Mouse (Mus musculus): ENCODE measurements at regions not wholly inside any gene's neighbourhood (a gene's known extent, or its start where the extent isn't known, plus 50 kb on each side); places are given as distances from the start of the nearest gene placed in this dataset.

DNA sequence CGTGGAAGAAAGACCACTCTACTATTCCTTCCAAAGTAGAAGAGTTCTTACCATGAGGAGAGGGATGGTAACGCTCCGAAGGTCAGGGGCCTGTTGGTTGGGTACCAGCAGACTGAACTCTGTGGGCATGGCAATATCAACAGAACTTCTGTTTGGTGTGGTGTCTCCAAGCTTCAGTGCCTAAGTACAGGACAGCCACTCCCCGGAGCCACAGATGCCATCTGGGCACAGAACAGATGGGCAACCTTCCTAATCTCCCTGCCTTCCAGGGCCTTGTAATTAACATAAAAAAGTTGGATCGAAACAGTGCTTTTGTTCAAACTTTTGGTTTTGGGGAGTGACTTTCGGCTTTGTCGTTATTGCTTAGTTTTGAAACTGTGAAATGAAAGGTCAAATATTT lies 116.6 kb upstream of the Map3k1 start:
- no peak overlapping the region for H3K4me3 ChIP-seq (ENCODE audit: insufficient read depth, low read length)
- peaks cover 13% of the 10 kb centered on the region for H3K4me1 ChIP-seq (ENCODE audit: control insufficient read depth, insufficient read depth, low read length)
- H3K27ac ChIP-seq (ENCODE audit: insufficient read depth, low read depth, low read length), result no peak overlapping the region
- no peak for TF ChIP-seq CTCF (IDR thresholded peaks at IDR 0.05; ENCODE audit: low read depth, low read length)
- no peak for TF ChIP-seq POLR2A (IDR thresholded peaks at IDR 0.05; ENCODE audit: borderline replicate concordance, low read depth, low read length)

DNA sequence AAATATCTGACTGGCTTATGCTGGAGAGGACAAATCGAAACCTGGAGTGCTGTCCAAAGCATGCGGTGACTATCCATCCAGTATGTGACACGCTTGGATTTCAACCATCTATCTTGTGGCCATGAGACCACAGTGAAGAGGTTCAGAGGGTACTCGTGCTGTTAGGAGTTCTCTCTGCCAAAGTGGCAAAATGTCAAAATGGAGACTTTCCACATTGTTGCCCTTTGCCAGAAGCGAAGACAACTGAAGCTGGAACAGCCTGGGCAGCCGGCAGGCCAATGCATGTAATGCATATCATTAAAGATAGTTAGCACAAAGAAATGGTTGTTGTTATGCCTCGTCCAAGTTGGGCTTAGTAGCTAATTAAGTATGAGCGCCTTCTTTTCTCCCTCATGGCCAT lies 118.0 kb upstream of the Map3k1 start:
- H3K27ac ChIP-seq (ENCODE audit: insufficient read depth, low read depth, low read length), result no peak overlapping the region
- no peak overlapping the region for H3K4me3 ChIP-seq (ENCODE audit: insufficient read depth, low read length)
- peaks cover 24% of the 10 kb centered on the region for H3K4me1 ChIP-seq (ENCODE audit: control insufficient read depth, insufficient read depth, low read length)
- TF ChIP-seq CTCF (IDR thresholded peaks at IDR 0.05; ENCODE audit: low read depth, low read length), result no peak
- no peak for TF ChIP-seq POLR2A (IDR thresholded peaks at IDR 0.05; ENCODE audit: borderline replicate concordance, low read depth, low read length)

DNA sequence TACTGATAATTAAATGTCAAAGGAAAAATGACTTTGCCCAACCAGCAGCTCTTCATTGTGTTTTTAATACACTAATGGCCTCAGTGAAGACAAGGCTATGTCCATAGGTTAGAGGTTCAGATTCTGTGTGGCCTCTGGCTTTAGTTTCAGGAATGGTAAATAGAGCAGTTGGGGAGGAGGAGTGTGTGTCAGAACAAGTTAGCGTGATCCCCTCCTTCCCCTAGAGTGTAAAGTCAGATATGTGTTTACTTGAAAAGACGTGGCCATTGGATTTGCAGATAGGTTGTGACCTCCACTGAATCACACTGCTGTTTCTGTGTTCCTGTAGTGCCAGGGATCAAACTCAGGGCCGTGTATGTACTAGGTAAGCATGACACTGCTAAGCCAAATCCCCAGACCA lies 118.7 kb upstream of the Map3k1 start:
- Histone ChIP-seq H3K4me3 (ENCODE audit: insufficient read depth, low read length) (no peak overlapping the region), H3K4me1 (ENCODE audit: control insufficient read depth, insufficient read depth, low read length) (peaks cover 28% of the 10 kb centered on the region), H3K27ac (ENCODE audit: insufficient read depth, low read depth, low read length) (no peak overlapping the region)
- TF ChIP-seq POLR2A (IDR thresholded peaks at IDR 0.05; ENCODE audit: borderline replicate concordance, low read depth, low read length), result no peak
- no peak for TF ChIP-seq CTCF (IDR thresholded peaks at IDR 0.05; ENCODE audit: low read depth, low read length)

DNA sequence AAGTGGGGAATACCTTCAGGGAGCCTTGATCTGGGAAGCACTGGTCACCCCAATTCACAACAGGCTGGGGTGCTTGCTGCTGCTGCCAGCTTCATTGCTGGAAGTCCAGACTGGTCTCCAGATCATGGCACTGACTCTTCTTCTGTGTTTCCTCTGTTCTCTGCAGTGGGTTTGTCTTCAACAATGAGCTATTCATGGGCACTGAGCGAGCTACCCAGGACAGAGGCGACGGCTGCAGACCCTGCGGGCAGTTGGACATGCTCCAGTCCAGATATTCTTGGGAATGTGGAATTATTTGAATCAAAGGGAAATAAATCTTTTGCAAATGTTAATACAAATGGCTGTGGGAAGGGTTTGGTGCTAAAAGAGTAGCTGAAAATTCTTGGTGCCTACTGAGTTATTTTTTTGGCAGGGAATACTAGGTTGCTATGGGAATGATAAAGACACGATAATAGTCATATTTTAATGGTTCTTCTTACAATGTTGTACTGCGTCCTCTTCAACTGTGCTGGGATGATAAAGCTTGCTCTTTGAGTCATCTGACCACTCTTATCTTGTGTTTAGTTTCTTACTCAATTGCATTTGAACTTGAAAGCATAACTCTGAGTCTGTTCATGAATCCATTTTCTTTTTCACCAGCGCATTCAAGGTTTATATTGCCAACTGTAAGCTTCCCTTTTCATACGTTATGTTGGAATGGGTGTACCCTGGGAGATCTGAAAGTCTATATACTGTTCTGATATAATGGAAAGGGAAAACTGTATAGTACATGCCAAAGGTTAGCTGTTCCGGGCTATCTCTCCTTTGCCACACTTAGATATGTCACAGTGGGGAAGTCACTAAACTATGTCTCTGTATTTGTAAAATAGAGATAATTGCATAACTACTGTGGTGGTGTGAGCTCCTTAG lies 120.1 kb upstream of the Map3k1 start:
- Histone ChIP-seq H3K27ac (ENCODE audit: insufficient read depth, low read depth, low read length) (no peak overlapping the region), H3K4me1 (ENCODE audit: control insufficient read depth, insufficient read depth, low read length) (peaks cover 36% of the 10 kb centered on the region), H3K4me3 (ENCODE audit: insufficient read depth, low read length) (no peak overlapping the region)
- TF ChIP-seq POLR2A (IDR thresholded peaks at IDR 0.05; ENCODE audit: borderline replicate concordance, low read depth, low read length) (no peak), CTCF (IDR thresholded peaks at IDR 0.05; ENCODE audit: low read depth, low read length) (no peak)

DNA sequence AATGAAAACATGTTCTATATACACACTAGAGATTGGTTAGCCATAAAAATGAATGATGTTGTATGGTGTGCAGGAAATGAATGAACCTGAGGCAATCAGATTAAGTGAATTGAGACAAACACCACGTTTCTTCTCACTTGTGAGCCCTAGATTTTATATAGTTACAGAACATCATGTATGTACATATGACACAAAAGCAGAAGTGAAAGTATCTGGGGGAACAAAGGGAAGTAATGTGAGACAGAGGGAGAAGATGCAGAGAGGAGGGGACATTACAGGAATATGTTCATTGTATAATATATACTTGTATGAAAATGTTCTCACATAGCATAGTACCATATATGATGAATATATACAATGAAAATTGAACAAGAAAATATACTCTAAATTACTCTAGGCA lies 121.1 kb upstream of the Map3k1 start:
- Histone ChIP-seq H3K4me1 (ENCODE audit: control insufficient read depth, insufficient read depth, low read length) (peaks cover 44% of the 10 kb centered on the region), H3K27ac (ENCODE audit: insufficient read depth, low read depth, low read length) (peak overlapping the region; percentile 59), H3K4me3 (ENCODE audit: insufficient read depth, low read length) (no peak overlapping the region)
- TF ChIP-seq CTCF (IDR thresholded peaks at IDR 0.05; ENCODE audit: low read depth, low read length) (no peak), POLR2A (IDR thresholded peaks at IDR 0.05; ENCODE audit: borderline replicate concordance, low read depth, low read length) (no peak)

DNA sequence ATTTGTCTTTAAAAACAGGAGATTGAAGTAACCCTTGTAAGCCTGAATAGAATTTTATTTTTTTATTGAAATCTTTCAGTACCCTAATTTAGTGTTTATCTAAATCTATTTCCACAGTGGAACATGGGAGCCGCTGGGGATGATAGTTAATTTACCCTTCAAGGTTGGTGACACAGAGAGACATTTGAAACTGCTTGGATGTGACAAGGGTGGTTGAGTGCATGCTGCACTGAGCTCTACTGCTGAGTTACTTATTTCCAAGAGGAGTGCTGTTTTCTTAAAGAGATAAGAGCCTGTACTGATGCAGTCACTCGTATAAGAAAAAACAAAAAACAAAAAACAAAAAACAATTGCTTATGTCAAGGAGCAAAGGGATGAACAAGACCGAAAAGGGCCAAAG lies 123.7 kb upstream of the Map3k1 start:
- Histone ChIP-seq H3K4me1 (ENCODE audit: control insufficient read depth, insufficient read depth, low read length) (peaks cover 66% of the 10 kb centered on the region), H3K27ac (ENCODE audit: insufficient read depth, low read depth, low read length) (peak overlapping the region; percentile 98; the same call in 1 of the 2 replicates)

DNA sequence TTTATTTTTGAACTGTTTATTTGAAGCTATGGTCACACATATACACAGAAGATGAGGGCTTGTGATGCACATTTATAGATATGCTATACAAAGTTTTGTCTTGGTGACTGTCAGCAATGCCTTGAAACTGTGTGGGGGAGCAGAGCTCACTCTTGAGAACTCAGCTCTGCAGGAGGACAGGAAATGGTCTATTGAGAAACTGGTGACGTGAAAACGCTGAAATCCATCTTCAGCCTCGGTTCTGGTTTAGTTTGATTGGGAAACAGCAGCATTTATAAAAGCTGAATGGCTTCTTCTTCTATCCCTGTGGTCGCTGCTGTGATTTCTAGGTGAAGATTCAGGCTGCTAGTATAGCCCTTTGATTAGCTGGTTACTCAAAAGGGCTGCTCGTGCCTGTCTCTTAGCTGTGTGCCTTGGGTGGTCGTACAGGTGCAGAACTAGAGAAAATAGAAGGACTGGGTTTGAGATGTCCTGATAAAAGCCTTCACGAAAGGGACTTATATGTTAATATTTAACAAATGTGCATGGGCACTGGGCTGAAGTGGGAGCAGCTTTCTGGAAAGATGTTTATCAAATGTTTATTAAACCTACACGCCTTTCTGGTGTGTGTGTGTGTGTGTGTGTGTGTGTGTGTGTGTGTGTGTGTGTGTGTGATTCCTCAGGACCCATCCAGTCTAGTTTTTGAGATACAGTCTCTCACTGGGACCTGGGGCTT lies 124.9 kb upstream of the Map3k1 start:
- H3K4me1 ChIP-seq (ENCODE audit: control insufficient read depth, insufficient read depth, low read length), result peaks cover 73% of the 10 kb centered on the region
- TF ChIP-seq CTCF (IDR thresholded peaks at IDR 0.05; ENCODE audit: low read depth, low read length), result no peak
- TF ChIP-seq POLR2A (IDR thresholded peaks at IDR 0.05; ENCODE audit: borderline replicate concordance, low read depth, low read length), result no peak
- H3K4me3 ChIP-seq (ENCODE audit: insufficient read depth, low read length), result peak overlapping the region; percentile 25; the same call in 1 of the 2 replicates
- peak overlapping the region; percentile 98 for H3K27ac ChIP-seq (ENCODE audit: insufficient read depth, low read depth, low read length)

More for the DNA sequence above, 123.7 kb upstream of the Map3k1 start:
- H3K4me3 ChIP-seq (ENCODE audit: insufficient read depth, low read length), result no peak overlapping the region
- TF ChIP-seq POLR2A (IDR thresholded peaks at IDR 0.05; ENCODE audit: borderline replicate concordance, low read depth, low read length), result no peak
- TF ChIP-seq CTCF (IDR thresholded peaks at IDR 0.05; ENCODE audit: low read depth, low read length), result no peak

DNA sequence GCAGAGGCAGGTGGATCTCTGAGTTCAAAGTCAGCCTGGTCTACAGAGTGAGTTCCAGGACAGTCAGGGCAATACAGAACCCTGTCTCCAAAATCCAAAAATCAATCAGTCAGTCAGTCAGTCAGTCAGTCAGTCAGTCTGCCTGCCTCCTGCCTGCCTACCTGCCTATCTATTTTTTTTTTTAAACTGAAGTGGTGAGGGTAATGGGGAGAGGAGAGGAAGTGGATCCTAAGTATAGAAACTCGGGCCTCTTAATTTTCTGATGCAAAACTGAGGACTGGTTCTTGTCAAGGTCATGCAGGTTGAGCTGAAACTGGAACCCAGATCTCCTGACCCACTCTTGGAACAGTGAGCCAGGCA lies 126.9 kb upstream of the Map3k1 start:
- TF ChIP-seq CTCF (IDR thresholded peaks at IDR 0.05; ENCODE audit: low read depth, low read length), result no peak
- no peak for TF ChIP-seq POLR2A (IDR thresholded peaks at IDR 0.05; ENCODE audit: borderline replicate concordance, low read depth, low read length)
- Histone ChIP-seq H3K4me1 (ENCODE audit: control insufficient read depth, insufficient read depth, low read length) (peaks cover 71% of the 10 kb centered on the region), H3K27ac (ENCODE audit: insufficient read depth, low read depth, low read length) (peak overlapping the region; percentile 96), H3K4me3 (ENCODE audit: insufficient read depth, low read length) (no peak overlapping the region)

DNA sequence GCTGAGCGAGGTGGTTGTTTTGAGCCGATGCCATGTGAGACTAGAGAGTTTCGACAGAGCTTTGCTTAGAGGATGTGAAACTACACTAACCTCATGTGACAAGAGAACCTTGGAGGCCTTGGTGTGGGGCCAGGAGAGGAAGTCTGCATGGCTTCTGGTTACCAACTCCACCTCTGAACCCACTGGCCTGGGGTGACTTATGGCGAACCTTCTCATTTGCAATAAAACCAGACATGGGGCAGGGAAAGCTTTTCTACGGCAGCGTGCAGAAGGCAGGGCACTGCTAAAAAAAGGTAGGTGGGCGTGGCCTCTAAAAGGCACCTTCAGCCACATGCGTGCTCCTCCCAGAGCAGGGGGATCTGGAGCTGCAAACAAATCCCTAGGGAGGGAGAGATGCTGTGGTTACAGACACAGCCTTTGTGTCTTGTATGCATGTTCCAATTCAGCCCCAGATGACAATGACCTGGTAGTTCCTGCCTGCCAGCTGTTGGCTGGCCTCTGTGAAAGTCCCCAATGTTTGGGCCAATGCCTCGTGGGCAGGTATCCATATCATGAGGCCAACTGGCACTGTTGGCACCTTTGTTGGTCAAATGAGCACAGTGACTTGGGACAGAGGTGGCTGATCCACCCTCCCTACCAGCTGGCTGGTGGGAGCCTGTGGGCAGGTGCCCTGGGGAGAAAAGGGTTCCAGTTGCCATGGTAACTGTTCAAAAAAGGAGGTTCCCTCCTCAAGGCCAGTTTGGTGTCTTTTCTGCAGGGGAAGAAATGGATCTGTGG lies 127.5 kb upstream of the Map3k1 start:
- H3K27ac ChIP-seq (ENCODE audit: insufficient read depth, low read depth, low read length), result peak overlapping the region; percentile 96
- peak overlapping the region; percentile 4 for H3K4me3 ChIP-seq (ENCODE audit: insufficient read depth, low read length)
- H3K4me1 ChIP-seq (ENCODE audit: control insufficient read depth, insufficient read depth, low read length), result peaks cover 72% of the 10 kb centered on the region

More for the DNA sequence above, 127.5 kb upstream of the Map3k1 start:
- TF ChIP-seq POLR2A (IDR thresholded peaks at IDR 0.05; ENCODE audit: borderline replicate concordance, low read depth, low read length) (no peak), CTCF (IDR thresholded peaks at IDR 0.05; ENCODE audit: low read depth, low read length) (no peak)
